Mouse (Mus musculus) embryonic facial prominence, embryonic 11.5 days (tissue): Measurements from ENCODE around the gene Apopt1. TPM values are rescaled to one million over a fixed set of nuclear protein-coding genes. Genes with fewer than 3 reads are reported as not detected.
"Not testable (repeated sequence)": the region's sequence is repeated elsewhere in the genome, so short reads cannot be mapped to it uniquely, and the experiment has no call there.

Experiments used
- ATAC-seq: fragments of 200-750 bp; cut with Nextera tagmentation; replicated peaks from 2 replicates; pipeline ENCODE4 v1.8.0; 2017; ENCODE audit warnings: low read depth; ENCODE audit not compliant: insufficient number of reproducible peaks, low FRiP score, low TSS enrichment
- DNase-seq: peaks from one replicate; pipeline ENCODE4 v3.0.0-alpha.2; 2015; ENCODE audit warnings: low spot score
- H3K27ac ChIP-seq: fragments of 300-500 bp; sonication (generic); replicated peaks from 2 replicates; pipeline ENCODE4 v1.5.1; 2014; ENCODE audit warnings: mild to moderate bottlenecking, low read depth, low read length, control low read depth
- H3K27me3 ChIP-seq: fragments of 300-500 bp; sonication (generic); 2 replicates; pipeline ENCODE4 v1.6.1; 2014; ENCODE audit warnings: mild to moderate bottlenecking, low read length, moderate library complexity, mixed read lengths; ENCODE audit not compliant: control insufficient read depth, insufficient read depth
- H3K36me3 ChIP-seq: fragments of 300-500 bp; sonication (generic); replicated peaks from 2 replicates; pipeline ENCODE4 v1.6.1; 2014; ENCODE audit warnings: low read depth, mild to moderate bottlenecking, low read length, moderate library complexity, mixed read lengths; ENCODE audit not compliant: control insufficient read depth, insufficient read depth
- H3K4me1 ChIP-seq: fragments of 300-500 bp; sonication (generic); 2 replicates; pipeline ENCODE4 v1.6.1; 2014; ENCODE audit warnings: low read length, mixed read lengths; ENCODE audit not compliant: control insufficient read depth, insufficient read depth
- H3K4me2 ChIP-seq: fragments of 300-500 bp; sonication (generic); 2 replicates; pipeline ENCODE4 v1.6.1; 2014; ENCODE audit warnings: low read depth, mild to moderate bottlenecking, control low read depth, low read length, moderate library complexity
- H3K4me3 ChIP-seq: fragments of 300-500 bp; sonication (generic); 2 replicates; pipeline ENCODE4 v1.5.1; 2014; ENCODE audit warnings: low read depth, low read length, control low read depth
- H3K9ac ChIP-seq: fragments of 300-500 bp; sonication (generic); replicated peaks from 2 replicates; pipeline ENCODE4 v1.6.1; 2014; ENCODE audit warnings: mild to moderate bottlenecking, control low read depth, low read length
- H3K9me3 ChIP-seq: fragments of 300-500 bp; sonication (generic); replicated peaks from 2 replicates; pipeline ENCODE4 v1.6.1; 2016; ENCODE audit warnings: mild to moderate bottlenecking, low read length, inconsistent platforms, mixed read lengths; ENCODE audit not compliant: control insufficient read depth
- WGBS: fragments of 180-500 bp; shearing (Covaris S2); extraction: QIAGEN DNeasy Blood & Tissue Kit; methylation state at CpG from one replicate; pipeline ENCODE4 v1.1.7; 2014; 5-methylcytosine and 5-hydroxymethylcytosine counted together
- polyA plus RNA-seq: library from polyadenylated mRNA; unstranded; fragments of >200 nt; fragmentation: Nextera tagmentation; extraction: Ambion mirVana; gene quantifications from 2 replicates; pipeline ENCODE4 v1.2.1, GENCODE M21; 2014

Gene Apopt1
- polyA plus RNA-seq, 1 experiment from 2014 or later, result 57.7 TPM

- no peak for DNase-seq
- H3K9ac ChIP-seq, result no peak overlapping the region
- no peaks in the 10 kb centered on the region for H3K9me3 ChIP-seq
- H3K4me2 ChIP-seq, result no peak overlapping the region
- H3K27me3 ChIP-seq, result no peaks in the 10 kb centered on the region
- H3K27ac ChIP-seq, result no peak overlapping the region
- WGBS, result 63% methylated on average over 9 of the region's 9 CpGs
- no peaks in the 10 kb centered on the region for H3K36me3 ChIP-seq
- no peaks in the 10 kb centered on the region for H3K4me1 ChIP-seq
- ATAC-seq, result no peak
- H3K4me3 ChIP-seq, result no peak overlapping the region
Observed at GRCm38 (mm10) chr12:111700920-111701458, 12.1 kb upstream of the Apopt1 start.

DNA sequence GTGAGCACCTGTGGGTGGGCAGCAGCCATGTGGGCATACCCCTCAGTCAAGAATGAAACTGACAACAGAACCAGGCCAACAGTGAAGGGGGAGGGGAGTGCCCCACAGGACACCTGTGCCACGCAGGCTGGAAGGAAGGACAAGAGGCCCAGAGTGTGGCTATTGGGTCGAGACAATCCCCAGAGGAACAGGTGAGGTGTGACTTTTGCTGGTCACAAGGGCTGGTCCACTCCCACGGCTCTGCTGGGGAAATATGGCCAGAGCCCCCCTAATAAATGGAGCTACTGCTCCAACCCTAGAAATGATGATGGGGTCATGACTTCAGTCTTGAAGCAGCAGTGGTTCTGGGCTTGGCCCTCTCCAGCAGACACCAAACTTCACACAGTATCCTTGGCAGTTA lies 9.8 kb upstream of the Apopt1 start:
- ATAC-seq (no peak), DNase-seq (no peak)
- Histone ChIP-seq H3K27me3 (no peaks in the 10 kb centered on the region), H3K27ac (no peak overlapping the region), H3K4me1 (no peaks in the 10 kb centered on the region), H3K9me3 (no peaks in the 10 kb centered on the region), H3K4me3 (no peak overlapping the region), H3K36me3 (no peaks in the 10 kb centered on the region; the same call in 1 of the 2 replicates), H3K9ac (no peak overlapping the region), H3K4me2 (no peak overlapping the region)
- 86% methylated on average over 3 of the region's 3 CpGs for WGBS

GRCm38 (mm10) chr12:111704609-111705008 lies 8.5 kb upstream of the Apopt1 start:
- Histone ChIP-seq H3K4me3 (no peak overlapping the region), H3K4me2 (no peak overlapping the region), H3K36me3 (no peaks in the 10 kb centered on the region; the same call in 1 of the 2 replicates), H3K4me1 (no peaks in the 10 kb centered on the region), H3K9ac (no peak overlapping the region), H3K27me3 (no peaks in the 10 kb centered on the region), H3K9me3 (no peaks in the 10 kb centered on the region), H3K27ac (no peak overlapping the region)
- 41% methylated on average over 9 of the region's 9 CpGs for WGBS
- ATAC-seq (no peak; the same call in 1 of the 2 replicates), DNase-seq (peak; percentile 46)

GRCm38 (mm10) chr12:111705186-111705973 lies 7.7 kb upstream of the Apopt1 start:
- Histone ChIP-seq H3K4me2 (no peak overlapping the region), H3K27me3 (no peaks in the 10 kb centered on the region), H3K36me3 (peaks cover 2% of the 10 kb centered on the region), H3K9me3 (no peaks in the 10 kb centered on the region), H3K4me3 (no peak overlapping the region), H3K4me1 (no peaks in the 10 kb centered on the region), H3K27ac (no peak overlapping the region), H3K9ac (no peak overlapping the region)
- 79% methylated on average over 15 of the region's 15 CpGs for WGBS
- ATAC-seq, result no peak
- DNase-seq, result no peak

DNA sequence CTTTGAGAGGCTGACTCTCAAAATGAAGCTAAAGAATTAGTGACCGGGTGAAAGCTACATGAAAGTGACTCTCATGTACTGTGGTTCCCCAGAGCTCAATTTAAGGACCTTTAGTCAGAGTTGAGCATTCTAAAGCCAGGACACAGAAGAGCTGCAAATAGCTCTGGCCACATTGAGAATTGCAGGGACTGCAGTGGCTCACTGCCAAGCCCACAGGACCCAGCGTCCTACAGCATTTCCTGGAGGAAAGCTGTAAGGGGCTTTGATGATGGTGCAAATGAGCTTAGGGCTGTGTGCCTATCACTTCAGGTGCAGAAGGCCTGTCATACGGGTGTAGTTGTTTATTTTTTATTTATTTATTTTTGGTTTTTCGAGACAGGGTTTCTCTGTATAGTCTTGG lies 4.9 kb upstream of the Apopt1 start:
- no peaks in the 10 kb centered on the region for H3K27me3 ChIP-seq
- no peak for ATAC-seq

DNA sequence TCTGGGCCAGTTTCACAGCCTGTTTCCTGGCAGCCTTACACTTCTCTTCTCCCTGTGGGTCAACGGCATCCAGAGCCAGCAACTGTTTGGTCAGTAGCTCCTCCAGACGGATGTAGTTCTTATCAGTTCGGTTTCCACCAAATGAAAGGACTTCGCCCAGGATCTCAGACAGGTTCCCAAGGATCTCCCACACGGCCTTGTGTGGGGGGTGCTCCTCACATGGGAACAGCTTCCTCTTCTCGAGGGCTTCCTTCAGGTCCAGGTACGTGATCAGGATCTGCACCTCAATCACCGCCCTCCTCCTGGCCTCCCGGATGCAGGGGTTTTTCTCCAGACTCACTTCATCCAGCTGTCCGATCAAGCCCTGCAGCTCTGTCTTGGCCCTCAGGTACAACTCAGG lies 3.0 kb upstream of the Apopt1 start:
- Histone ChIP-seq H3K9ac (no peak overlapping the region), H3K27me3 (no peaks in the 10 kb centered on the region), H3K36me3 (peaks cover 3% of the 10 kb centered on the region), H3K27ac (no peak overlapping the region), H3K4me3 (no peak overlapping the region), H3K4me1 (no peaks in the 10 kb centered on the region), H3K4me2 (no peak overlapping the region), H3K9me3 (no peaks in the 10 kb centered on the region)
- DNase-seq (no peak), ATAC-seq (no peak)
- 95% methylated on average over 10 of the region's 10 CpGs for WGBS

More for the DNA sequence above, 4.9 kb upstream of the Apopt1 start:
- DNase-seq, result no peak
- H3K4me1 ChIP-seq, result no peaks in the 10 kb centered on the region
- no peak overlapping the region for H3K4me3 ChIP-seq
- no peaks in the 10 kb centered on the region for H3K9me3 ChIP-seq
- WGBS, result 88% methylated on average over 4 of the region's 4 CpGs
- H3K4me2 ChIP-seq, result no peak overlapping the region
- peaks cover 3% of the 10 kb centered on the region for H3K36me3 ChIP-seq
- no peak overlapping the region for H3K27ac ChIP-seq
- H3K9ac ChIP-seq, result no peak overlapping the region

DNA sequence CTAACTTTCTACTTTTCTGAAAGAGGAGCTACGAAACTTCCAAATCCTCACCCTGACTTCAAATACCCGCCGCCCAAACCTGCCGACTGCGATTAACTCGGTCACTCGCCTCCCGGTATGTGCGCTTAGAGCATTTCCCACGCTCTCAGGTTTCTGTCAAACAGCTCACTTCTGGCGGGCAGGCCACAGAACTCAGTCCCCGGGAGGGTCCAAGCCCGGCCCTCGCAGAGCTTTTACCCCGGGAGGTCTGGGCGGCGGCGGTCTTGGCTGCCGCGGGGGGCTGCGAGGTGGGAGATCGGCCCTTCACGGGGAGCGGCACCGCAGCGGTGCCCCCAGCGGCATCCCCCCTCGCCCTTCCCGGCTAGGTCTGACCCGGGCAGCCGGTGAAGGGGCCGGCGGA lies 585 bp upstream of the Apopt1 start:
- Histone ChIP-seq H3K4me2 (peak overlapping the region; percentile 71), H3K27ac (peak overlapping the region; percentile 75), H3K9ac (peak overlapping the region; percentile 97), H3K27me3 (no peaks in the 10 kb centered on the region), H3K4me1 (no peaks in the 10 kb centered on the region), H3K4me3 (peak overlapping the region; percentile 99), H3K36me3 (peaks cover 3% of the 10 kb centered on the region), H3K9me3 (no peaks in the 10 kb centered on the region)
- DNase-seq (peak; percentile 56), ATAC-seq (peak; percentile 37; the same call in 1 of the 2 replicates)
- WGBS, result 0% methylated on average over 32 of the region's 33 CpGs

- H3K4me1 ChIP-seq, H3K27ac ChIP-seq, H3K27me3 ChIP-seq, DNase-seq, H3K9ac ChIP-seq, H3K9me3 ChIP-seq, ATAC-seq, H3K36me3 ChIP-seq, H3K4me2 ChIP-seq: not testable (repeated sequence)
- peak overlapping the region; percentile 99 for H3K4me3 ChIP-seq
- WGBS, result 77% methylated on average over 6 of the region's 6 CpGs
Observed at GRCm38 (mm10) chr12:111713880-111714279, 819 bp downstream of the Apopt1 start.
